Mouse (Mus musculus) kidney, postnatal 0 days (tissue): ENCODE measurements around the gene Bbs9. TPM values are rescaled to one million over a fixed set of nuclear protein-coding genes. Genes with fewer than 3 reads are reported as not detected.
"Not testable (repeated sequence)": the region's sequence is repeated elsewhere in the genome, so short reads cannot be mapped to it uniquely, and the experiment has no call there.

Experiments used
- ATAC-seq: fragments of 200-750 bp; cut with Nextera tagmentation; replicated peaks from 2 replicates; pipeline ENCODE4 v1.8.0; 2017; ENCODE audit warnings: low read depth, moderate number of reproducible peaks, moderate TSS enrichment, moderate library complexity; ENCODE audit not compliant: low FRiP score
- DNase-seq: peaks from one replicate; pipeline ENCODE4 v3.0.0-alpha.2; 2016; ENCODE audit warnings: low spot score
- H3K27ac ChIP-seq: fragments of 300-500 bp; sonication (generic); 2 replicates; pipeline ENCODE4 v1.5.1; 2014; ENCODE audit warnings: mild to moderate bottlenecking
- H3K27me3 ChIP-seq: fragments of 300-500 bp; sonication (generic); 2 replicates; pipeline ENCODE4 v1.6.1; 2014; ENCODE audit warnings: low read length, mixed read lengths; ENCODE audit not compliant: insufficient read depth
- H3K36me3 ChIP-seq: fragments of 300-500 bp; sonication (generic); 2 replicates; pipeline ENCODE4 v1.6.1; 2014; ENCODE audit warnings: low read length, mixed read lengths; ENCODE audit not compliant: insufficient read depth
- H3K4me1 ChIP-seq: fragments of 300-500 bp; sonication (generic); replicated peaks from 2 replicates; pipeline ENCODE4 v1.6.1; 2014; ENCODE audit warnings: antibody characterized with exemption, low read length, mixed read lengths; ENCODE audit not compliant: insufficient read depth
- H3K4me2 ChIP-seq: fragments of 300-500 bp; sonication (generic); 2 replicates; pipeline ENCODE4 v1.6.1; 2014; ENCODE audit warnings: mild to moderate bottlenecking, low read length, moderate library complexity, mixed read lengths
- H3K4me3 ChIP-seq: fragments of 300-500 bp; sonication (generic); replicated peaks from 2 replicates; pipeline ENCODE4 v1.5.1; 2014; ENCODE audit warnings: low read depth, low read length
- H3K9ac ChIP-seq: fragments of 300-500 bp; sonication (generic); 2 replicates; pipeline ENCODE4 v1.6.1; 2014; ENCODE audit warnings: low read depth, low read length
- H3K9me3 ChIP-seq: fragments of 300-500 bp; sonication (generic); replicated peaks from 2 replicates; pipeline ENCODE4 v1.6.1; 2016; ENCODE audit warnings: low read length, inconsistent platforms, mixed read lengths
- CTCF ChIP-seq: IDR thresholded peaks from 2 replicates; pipeline ENCODE4 v1.5.1; 2016; ENCODE audit warnings: antibody characterized with exemption, low read depth, mild to moderate bottlenecking, moderate library complexity
- WGBS: fragments of 180-500 bp; shearing (Covaris S2); extraction: QIAGEN DNeasy Blood & Tissue Kit; methylation state at CpG from one replicate; pipeline ENCODE4 v1.1.7; 2014; 5-methylcytosine and 5-hydroxymethylcytosine counted together
- polyA plus RNA-seq: library from polyadenylated mRNA; unstranded; fragments of >200 nt; fragmentation: Nextera tagmentation; extraction: Ambion mirVana; gene quantifications from 2 replicates; pipeline ENCODE4 v1.2.1, GENCODE M21; 2015

Gene Bbs9
- polyA plus RNA-seq, 1 experiment from 2014 or later: 10.1 TPM

DNA sequence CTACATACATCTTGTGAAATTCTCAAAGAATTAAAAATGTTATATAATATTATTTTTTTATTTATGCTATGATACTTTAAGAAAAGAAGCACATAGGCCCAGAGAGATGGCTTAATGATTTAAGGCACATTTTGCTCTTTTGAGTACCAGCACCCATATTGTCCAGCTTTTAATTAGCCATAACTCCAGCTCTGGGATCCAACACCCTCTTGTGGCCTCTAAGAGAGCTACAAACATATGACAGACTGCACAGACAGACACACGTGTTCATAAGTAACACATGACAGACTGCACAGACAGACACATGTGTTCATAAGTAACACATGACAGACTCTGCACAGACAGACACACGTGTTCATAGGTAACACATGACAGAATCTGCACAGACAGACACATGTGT lies 235.8 kb downstream of the Bbs9 start:
- ATAC-seq: no peak
- WGBS: 99% methylated on average over 2 of the region's 2 CpGs
- peak; percentile 11; the same call in 1 of the 2 replicates for TF ChIP-seq CTCF

DNA sequence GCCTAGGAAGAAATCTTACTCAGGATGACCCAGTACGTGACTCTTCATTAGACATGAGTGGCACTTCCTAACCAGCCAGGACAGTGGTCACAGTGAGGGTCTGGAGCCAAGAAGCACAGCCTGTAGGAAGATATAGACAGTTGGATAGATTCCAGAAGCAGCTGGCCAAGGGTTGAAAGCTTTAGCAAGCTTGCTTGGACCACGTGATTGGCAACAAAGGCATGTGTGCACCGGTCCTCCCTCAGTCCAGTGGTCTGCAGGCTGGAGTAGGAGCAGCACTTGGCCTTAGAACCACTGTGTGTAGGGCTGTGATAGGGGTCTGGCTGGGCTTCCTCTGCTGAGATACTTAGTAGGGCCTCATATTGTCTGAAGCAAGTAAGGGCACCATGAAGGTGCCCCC lies 237.2 kb downstream of the Bbs9 start:
- Histone ChIP-seq H3K4me3 (no peak overlapping the region), H3K36me3 (no peaks in the 10 kb centered on the region), H3K27me3 (no peaks in the 10 kb centered on the region), H3K9ac (no peak overlapping the region), H3K9me3 (no peaks in the 10 kb centered on the region), H3K4me2 (no peak overlapping the region), H3K4me1 (no peaks in the 10 kb centered on the region), H3K27ac (no peak overlapping the region)
- no peak for TF ChIP-seq CTCF
- WGBS: 64% methylated on average over 3 of the region's 3 CpGs
- DNase-seq (no peak), ATAC-seq (no peak)

More for the DNA sequence above, 235.8 kb downstream of the Bbs9 start:
- Histone ChIP-seq H3K27me3 (no peaks in the 10 kb centered on the region), H3K4me3 (no peak overlapping the region), H3K36me3 (no peaks in the 10 kb centered on the region), H3K4me2 (no peak overlapping the region), H3K9ac (no peak overlapping the region), H3K9me3 (no peaks in the 10 kb centered on the region), H3K4me1 (no peaks in the 10 kb centered on the region), H3K27ac (no peak overlapping the region)
- DNase-seq: no peak

DNA sequence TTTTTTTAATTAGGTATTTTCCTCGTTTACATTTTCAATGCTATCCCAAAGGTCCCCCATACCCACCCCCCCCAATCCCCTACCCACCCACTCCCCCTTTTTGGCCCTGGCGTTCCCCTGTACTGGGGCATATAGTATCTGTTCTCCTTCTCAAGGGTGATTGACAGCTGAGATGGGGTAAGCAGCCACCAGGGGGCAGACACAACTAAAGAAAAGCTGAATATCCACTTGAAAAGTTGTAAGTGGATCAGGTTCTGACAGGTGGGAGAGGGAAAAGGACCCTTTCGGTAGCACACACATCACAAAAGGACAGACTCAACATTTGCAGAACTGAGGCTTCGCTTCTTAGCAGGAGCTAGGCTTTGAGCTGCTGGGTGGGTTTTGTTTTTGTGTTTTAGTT lies 237.8 kb downstream of the Bbs9 start:
- peak; percentile 35 for DNase-seq
- not testable (repeated sequence) for H3K27ac ChIP-seq, ATAC-seq, H3K4me2 ChIP-seq, H3K9ac ChIP-seq, H3K4me3 ChIP-seq, H3K4me1 ChIP-seq, H3K9me3 ChIP-seq, H3K27me3 ChIP-seq, H3K36me3 ChIP-seq
- TF ChIP-seq CTCF: peak; percentile 68
- 55% methylated on average over 4 of the region's 4 CpGs for WGBS

- no peak for TF ChIP-seq CTCF
- no peaks in the 10 kb centered on the region for H3K4me1 ChIP-seq
- DNase-seq (no peak), ATAC-seq (no peak)
- no peaks in the 10 kb centered on the region for H3K36me3 ChIP-seq
- H3K27me3 ChIP-seq: no peaks in the 10 kb centered on the region
- no peak overlapping the region for H3K9ac ChIP-seq
- no peak overlapping the region for H3K27ac ChIP-seq
- H3K4me3 ChIP-seq: no peak overlapping the region
- H3K4me2 ChIP-seq: no peak overlapping the region
- 83% methylated on average over 4 of the region's 4 CpGs for WGBS
- H3K9me3 ChIP-seq: no peaks in the 10 kb centered on the region
These were observed 242.1 kb downstream of the Bbs9 start for GRCm38 (mm10) chr9:22717583-22717982.

- Histone ChIP-seq H3K27me3 (no peaks in the 10 kb centered on the region), H3K9ac (no peak overlapping the region), H3K4me3 (no peak overlapping the region), H3K36me3 (no peaks in the 10 kb centered on the region), H3K4me1 (no peaks in the 10 kb centered on the region), H3K27ac (no peak overlapping the region), H3K9me3 (no peaks in the 10 kb centered on the region), H3K4me2 (no peak overlapping the region)
- no peak for ATAC-seq
- DNase-seq: no peak
- no peak for TF ChIP-seq CTCF
- 54% methylated on average over 8 of the region's 8 CpGs for WGBS
These were observed 242.8 kb downstream of the Bbs9 start for GRCm38 (mm10) chr9:22718174-22718823.

- H3K9ac ChIP-seq: no peak overlapping the region
- DNase-seq (no peak), ATAC-seq (no peak)
- WGBS: 83% methylated on average over 1 of the region's 1 CpGs
- H3K36me3 ChIP-seq: no peaks in the 10 kb centered on the region
- no peak for TF ChIP-seq CTCF
- H3K9me3 ChIP-seq: no peaks in the 10 kb centered on the region
- no peak overlapping the region for H3K4me2 ChIP-seq
- no peaks in the 10 kb centered on the region for H3K4me1 ChIP-seq
- no peaks in the 10 kb centered on the region for H3K27me3 ChIP-seq
- no peak overlapping the region for H3K27ac ChIP-seq
- H3K4me3 ChIP-seq: no peak overlapping the region
These were observed 257.1 kb downstream of the Bbs9 start for GRCm38 (mm10) chr9:22732646-22733045.

GRCm38 (mm10) chr9:22734954-22735353 lies 259.4 kb downstream of the Bbs9 start:
- ATAC-seq: no peak
- WGBS: 62% methylated on average over 8 of the region's 8 CpGs
- H3K27me3 ChIP-seq: no peaks in the 10 kb centered on the region

More at GRCm38 (mm10) chr9:22734954-22735353, 259.4 kb downstream of the Bbs9 start:
- H3K4me2 ChIP-seq: no peak overlapping the region
- DNase-seq: no peak
- no peak overlapping the region for H3K27ac ChIP-seq
- no peak for TF ChIP-seq CTCF
- no peaks in the 10 kb centered on the region for H3K4me1 ChIP-seq
- H3K9me3 ChIP-seq: no peaks in the 10 kb centered on the region
- no peaks in the 10 kb centered on the region for H3K36me3 ChIP-seq
- H3K9ac ChIP-seq: no peak overlapping the region
- H3K4me3 ChIP-seq: no peak overlapping the region
